Mouse (Mus musculus) hindbrain, embryonic 11.5 days (tissue): ENCODE results near the gene Exosc2. TPM values are rescaled to one million over a fixed set of nuclear protein-coding genes. Genes with fewer than 3 reads are reported as not detected.

Source experiments
- ATAC-seq: fragments of 200-750 bp; cut with Nextera tagmentation; 2 replicates; pipeline ENCODE4 v1.8.0; 2017; ENCODE audit warnings: mild to moderate bottlenecking, moderate TSS enrichment, moderate library complexity; ENCODE audit not compliant: low FRiP score
- DNase-seq: peaks from one replicate; pipeline ENCODE4 v3.0.0-alpha.2; 2015; ENCODE audit warnings: low spot score
- H3K27ac ChIP-seq: fragments of 300-500 bp; sonication (generic); 2 replicates; pipeline ENCODE4 v1.5.1; 2014; ENCODE audit warnings: mild to moderate bottlenecking, low read depth, low read length
- H3K27me3 ChIP-seq: fragments of 300-500 bp; sonication (generic); 2 replicates; pipeline ENCODE4 v1.6.1; 2014; ENCODE audit warnings: mild to moderate bottlenecking, low read length, moderate library complexity, mixed read lengths; ENCODE audit not compliant: control insufficient read depth, insufficient read depth
- H3K36me3 ChIP-seq: fragments of 300-500 bp; sonication (generic); 2 replicates; pipeline ENCODE4 v1.6.1; 2014; ENCODE audit warnings: mild to moderate bottlenecking, low read length, moderate library complexity, mixed read lengths; ENCODE audit not compliant: control insufficient read depth, insufficient read depth
- H3K4me1 ChIP-seq: fragments of 300-500 bp; sonication (generic); replicated peaks from 2 replicates; pipeline ENCODE4 v1.6.1; 2014; ENCODE audit warnings: low read length, mixed read lengths; ENCODE audit not compliant: control insufficient read depth, insufficient read depth
- H3K4me2 ChIP-seq: fragments of 300-500 bp; sonication (generic); replicated peaks from 2 replicates; pipeline ENCODE4 v1.6.1; 2014; ENCODE audit warnings: mild to moderate bottlenecking, low read depth, low read length
- H3K4me3 ChIP-seq: fragments of 300-500 bp; sonication (generic); 2 replicates; pipeline ENCODE4 v1.5.1; 2014; ENCODE audit warnings: low read depth, low read length
- H3K9ac ChIP-seq: fragments of 300-500 bp; sonication (generic); 2 replicates; pipeline ENCODE4 v1.6.1; 2014; ENCODE audit warnings: low read depth, low read length
- H3K9me3 ChIP-seq: fragments of 300-500 bp; sonication (generic); 2 replicates; pipeline ENCODE4 v1.6.1; 2016; ENCODE audit warnings: low read length; ENCODE audit not compliant: control insufficient read depth
- WGBS: fragments of 180-500 bp; shearing (Covaris S2); extraction: QIAGEN DNeasy Blood & Tissue Kit; methylation state at CpG from one replicate; pipeline ENCODE4 v1.1.7; 2014; 5-methylcytosine and 5-hydroxymethylcytosine counted together
- polyA plus RNA-seq: library from polyadenylated mRNA; unstranded; fragments of >200 nt; fragmentation: Nextera tagmentation; extraction: Ambion mirVana; gene quantifications from 2 replicates; pipeline ENCODE4 v1.2.1, GENCODE M21; 2014

Gene Exosc2
- polyA plus RNA-seq, 1 experiment from 2014 or later = 50.8 TPM

- DNase-seq (peak; percentile 59), ATAC-seq (no peak)
- peak overlapping the region; percentile 22; the same call in 1 of the 2 replicates for H3K4me2 ChIP-seq
- no peaks in the 10 kb centered on the region for H3K9me3 ChIP-seq
- H3K27me3 ChIP-seq = peaks cover 95% of the 10 kb centered on the region
- H3K4me3 ChIP-seq = peak overlapping the region; percentile 27
- no peaks in the 10 kb centered on the region for H3K36me3 ChIP-seq
- no peak overlapping the region for H3K9ac ChIP-seq
- peaks cover 49% of the 10 kb centered on the region for H3K4me1 ChIP-seq
- no peak overlapping the region for H3K27ac ChIP-seq
- 0% methylated on average over 12 of the region's 13 CpGs for WGBS
Observed at GRCm38 (mm10) chr2:31639466-31639760, 31.1 kb upstream of the Exosc2 start.

DNA sequence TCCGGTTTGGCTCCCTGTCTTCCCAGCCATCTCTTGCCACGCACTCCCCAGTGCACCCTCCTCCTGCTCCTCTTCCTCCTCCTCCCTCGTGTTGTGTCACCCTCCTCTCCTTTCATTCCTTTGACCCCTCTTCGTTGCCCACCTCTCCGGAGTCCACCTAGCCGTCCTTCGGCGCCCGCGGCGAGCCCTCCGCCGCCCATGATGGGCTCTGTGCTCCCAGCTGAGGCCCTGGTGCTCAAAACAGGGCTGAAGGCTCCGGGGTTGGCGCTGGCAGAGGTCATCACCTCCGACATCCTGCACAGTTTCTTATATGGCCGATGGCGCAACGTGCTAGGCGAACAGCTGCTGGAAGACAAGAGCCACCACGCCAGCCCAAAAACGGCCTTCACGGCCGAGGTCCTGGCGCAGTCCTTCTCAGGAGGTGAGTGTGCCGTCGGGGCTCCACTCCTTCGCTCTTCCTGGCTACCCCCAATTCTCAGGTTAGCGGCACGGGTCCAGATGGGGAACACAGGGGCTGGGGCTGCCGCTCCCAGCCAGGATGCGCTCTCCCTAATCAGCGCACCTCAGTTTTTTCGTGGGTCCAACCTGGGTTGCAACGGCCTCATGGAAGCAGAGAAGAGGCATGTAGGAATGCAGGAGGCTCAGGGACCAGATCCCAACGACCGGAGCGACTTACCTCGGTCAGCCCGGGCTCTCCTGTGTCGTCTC is 30.5 kb upstream of the Exosc2 start, which contains the start of gene Prdm12:
TSS of gene Prdm12 (plus strand) at position 137 of the 708 bp plus-strand sequence.
- H3K27ac ChIP-seq = 0 out of 2 replicates have a peak within 1 kb of the TSS, but pooled peaks have one; percentile 17
- peaks cover 49% of the 10 kb centered on the region for H3K4me1 ChIP-seq

GRCm38 (mm10) chr2:31640609-31641507 is 29.7 kb upstream of the Exosc2 start:
- peak; percentile 74 for DNase-seq
- H3K9me3 ChIP-seq = no peaks in the 10 kb centered on the region
- H3K27me3 ChIP-seq = peaks cover 94% of the 10 kb centered on the region
- H3K4me1 ChIP-seq = peaks cover 41% of the 10 kb centered on the region
- H3K27ac ChIP-seq = 0 out of 2 replicates have a peak overlapping the region, but pooled peaks have one; percentile 17
- H3K9ac ChIP-seq = no peak overlapping the region
- no peak for ATAC-seq
- H3K36me3 ChIP-seq = no peaks in the 10 kb centered on the region
- H3K4me2 ChIP-seq = peak overlapping the region; percentile 3; the same call in 1 of the 2 replicates
- peak overlapping the region; percentile 27 for H3K4me3 ChIP-seq
- WGBS = under 1% methylated on average over 48 of the region's 48 CpGs

More for the DNA sequence above, 30.5 kb upstream of the Exosc2 start, which contains the start of gene Prdm12:
- Histone ChIP-seq H3K9ac (no peak within 1 kb of the TSS), H3K4me2 (peak within 1 kb of the TSS; percentile 24), H3K27me3 (peaks cover 95% of the 10 kb centered on the region), H3K9me3 (no peaks in the 10 kb centered on the region), H3K4me3 (peak within 1 kb of the TSS; percentile 27), H3K36me3 (no peaks in the 10 kb centered on the region)
- ATAC-seq = no peak
- DNase-seq = no peak
- under 1% methylated on average over 41 of the region's 41 CpGs for WGBS

DNA sequence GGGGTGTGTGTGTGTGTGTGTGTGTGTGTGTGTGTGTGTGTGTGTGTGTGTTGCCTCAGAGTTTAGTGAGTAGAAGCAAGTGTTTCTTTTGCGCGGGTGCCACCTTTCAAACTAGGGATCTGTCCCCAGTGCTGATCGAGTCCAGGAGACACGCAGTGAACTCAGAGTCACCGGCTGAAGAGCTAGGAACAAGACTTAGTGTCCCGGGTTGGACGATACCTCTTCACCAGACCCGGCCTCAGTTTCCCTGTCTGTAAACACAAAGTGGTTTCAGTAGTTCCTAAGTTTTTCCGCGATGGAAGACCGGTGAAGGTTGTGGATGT is 29.0 kb upstream of the Exosc2 start:
- Histone ChIP-seq H3K27ac (no peak overlapping the region), H3K4me1 (peaks cover 36% of the 10 kb centered on the region), H3K9ac (no peak overlapping the region), H3K4me2 (0 out of 2 replicates have a peak overlapping the region, but pooled peaks have one; percentile 3), H3K4me3 (peak overlapping the region; percentile 27), H3K9me3 (no peaks in the 10 kb centered on the region), H3K36me3 (no peaks in the 10 kb centered on the region), H3K27me3 (peaks cover 94% of the 10 kb centered on the region)
- ATAC-seq (no peak), DNase-seq (peak; percentile 57)
- WGBS = 1% methylated on average over 11 of the region's 11 CpGs

- peak; percentile 36 for DNase-seq
- no peaks in the 10 kb centered on the region for H3K36me3 ChIP-seq
- peaks cover 94% of the 10 kb centered on the region for H3K27me3 ChIP-seq
- peaks cover 31% of the 10 kb centered on the region for H3K4me1 ChIP-seq
- H3K9ac ChIP-seq = no peak overlapping the region
- no peak for ATAC-seq
- H3K27ac ChIP-seq = no peak overlapping the region
- peak overlapping the region; percentile 27 for H3K4me3 ChIP-seq
- no peak overlapping the region for H3K4me2 ChIP-seq
- no peaks in the 10 kb centered on the region for H3K9me3 ChIP-seq
- WGBS = 1% methylated on average over 18 of the region's 18 CpGs
Observed at GRCm38 (mm10) chr2:31641929-31642328, 28.6 kb upstream of the Exosc2 start.

- peak overlapping the region; percentile 88 for H3K4me2 ChIP-seq
- DNase-seq (peak; percentile 51), ATAC-seq (no peak)
- H3K27ac ChIP-seq = no peak overlapping the region
- H3K9me3 ChIP-seq = no peaks in the 10 kb centered on the region
- peaks cover 81% of the 10 kb centered on the region for H3K27me3 ChIP-seq
- peak overlapping the region; percentile 40 for H3K4me3 ChIP-seq
- H3K36me3 ChIP-seq = no peaks in the 10 kb centered on the region
- peaks cover 11% of the 10 kb centered on the region; the same call in 1 of the 2 replicates for H3K4me1 ChIP-seq
- under 1% methylated on average over 75 of the region's 109 CpGs for WGBS
- 0 out of 2 replicates have a peak overlapping the region, but pooled peaks have one; percentile 31 for H3K9ac ChIP-seq
Observed at GRCm38 (mm10) chr2:31653971-31654853, 16.3 kb upstream of the Exosc2 start.

GRCm38 (mm10) chr2:31654854-31655559 is 15.5 kb upstream of the Exosc2 start:
- WGBS = 6% methylated on average over 22 of the region's 22 CpGs
- ATAC-seq = no peak
- peaks cover 11% of the 10 kb centered on the region; the same call in 1 of the 2 replicates for H3K4me1 ChIP-seq

More at GRCm38 (mm10) chr2:31654854-31655559, 15.5 kb upstream of the Exosc2 start:
- Histone ChIP-seq H3K27me3 (peaks cover 79% of the 10 kb centered on the region), H3K9ac (no peak overlapping the region), H3K36me3 (no peaks in the 10 kb centered on the region), H3K4me3 (peak overlapping the region; percentile 40), H3K27ac (no peak overlapping the region), H3K4me2 (peak overlapping the region; percentile 88), H3K9me3 (no peaks in the 10 kb centered on the region)
- DNase-seq = peak; percentile 69
